Mouse (Mus musculus) inflammation-experienced regulatory T-cells (primary cell): Measurements from ENCODE around the gene Olfr486. TPM values are rescaled to one million over a fixed set of nuclear protein-coding genes. Genes with fewer than 3 reads are reported as not detected.

Experiments used
- polyA plus RNA-seq, 2 experiments: library from polyadenylated mRNA; unstranded; fragments of 100-300 nt; shearing (Covaris generic); gene quantifications; one replicate each; pipeline ENCODE4 v1.2.1; 2017

Olfr486 gene
- polyA plus RNA-seq, result not detected

DNA sequence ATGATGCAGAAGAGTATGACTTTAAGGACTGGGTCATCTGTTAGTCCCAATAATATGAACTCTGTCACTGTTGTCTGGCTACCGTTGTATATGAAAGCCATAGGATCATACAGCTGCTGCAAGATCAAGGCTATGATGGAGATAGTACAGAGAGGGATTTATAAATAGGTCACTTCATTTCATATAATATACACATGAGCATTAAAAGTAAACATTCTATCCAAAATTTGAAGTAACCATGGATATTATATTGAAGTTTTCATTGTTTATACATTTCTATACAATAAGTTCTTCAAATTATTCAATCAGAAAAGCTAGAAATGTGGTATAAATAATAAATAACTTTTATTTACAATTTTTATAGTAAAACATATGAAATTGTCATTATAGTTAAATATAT lies at the start of gene Olfr486:
Gene Olfr486 (minus strand): TSS at position 101 of the 400 bp plus-strand sequence.

DNA sequence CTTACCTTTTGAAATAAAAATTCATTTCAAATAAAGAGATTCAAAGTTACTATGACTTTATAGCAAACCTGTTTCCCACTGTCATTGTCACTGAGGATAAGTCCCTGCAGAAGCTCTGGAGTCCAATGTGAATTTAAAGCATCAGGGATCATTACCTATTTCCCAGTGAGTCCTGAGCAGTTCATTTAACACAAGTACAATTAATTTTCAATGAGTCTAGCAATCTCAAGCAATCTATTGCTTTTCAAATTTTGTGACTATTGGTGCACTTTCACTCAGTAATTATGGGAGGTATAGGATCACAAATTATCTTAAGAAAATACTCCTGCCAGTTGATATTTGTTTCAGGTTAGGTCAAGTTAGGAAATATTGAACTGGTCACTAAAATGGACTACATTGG lies 42.0 kb upstream of the Olfr486 start, which contains the start of gene Olfr487:
Gene Olfr487 (minus strand): TSS at position 101 of the 400 bp plus-strand sequence.

DNA sequence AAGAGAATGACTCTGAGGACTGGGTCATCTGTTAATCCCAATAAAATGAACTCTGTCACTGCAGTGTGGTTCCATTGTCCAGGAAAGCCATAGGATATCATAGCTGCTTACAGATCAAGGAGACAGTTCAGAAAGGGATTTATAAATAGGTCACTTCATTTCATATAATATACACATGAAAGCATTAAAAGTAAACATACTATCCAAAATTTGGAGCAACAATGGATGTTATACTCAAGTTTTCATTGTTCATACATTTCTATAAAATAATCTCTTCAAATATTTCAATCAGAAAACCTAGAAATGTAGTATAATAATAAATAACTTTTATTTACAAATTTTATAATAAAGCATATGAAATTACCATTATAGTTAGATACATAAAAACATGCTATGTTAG lies 12.8 kb downstream of the Olfr486 start, which contains the start of gene Olfr485:
Gene Olfr485 (minus strand): TSS at position 101 of the 400 bp plus-strand sequence.

DNA sequence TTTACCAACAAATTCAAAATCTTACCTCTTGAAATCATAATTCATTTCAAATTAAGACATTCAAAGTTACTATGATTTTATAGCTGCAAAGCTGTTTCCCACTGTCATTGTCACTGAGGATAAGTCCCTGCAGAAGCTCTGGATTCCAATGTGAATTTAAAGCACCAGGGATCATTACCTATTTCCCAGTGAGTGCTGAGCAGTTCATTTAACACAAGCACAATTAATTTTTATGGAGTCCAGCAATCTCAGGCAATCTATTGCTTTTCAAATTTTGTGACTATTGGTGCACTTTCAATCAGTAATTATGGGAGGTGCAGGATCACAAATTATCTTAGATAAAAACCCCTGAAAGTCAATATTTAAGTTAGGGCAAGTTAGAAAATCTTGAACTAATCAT lies 45.2 kb downstream of the Olfr486 start, which contains the start of gene Olfr484:
Gene Olfr484 (minus strand): TSS at position 101 of the 400 bp plus-strand sequence.

Other genes starting within 250 kb of the Olfr486 start
- gene Olfr473, start 242.3 kb downstream of the Olfr486 start, polyA plus RNA-seq, result not detected
- gene Olfr474, start 218.1 kb downstream of the Olfr486 start, polyA plus RNA-seq, result not detected
- not detected for gene Olfr476, start 207.9 kb downstream of the Olfr486 start, polyA plus RNA-seq
- gene Olfr477, start 186.0 kb downstream of the Olfr486 start, polyA plus RNA-seq, result under 1 TPM in 1 of 2 experiments, not detected in 1; 0.10 TPM
- not detected for gene Olfr478, start 138.8 kb downstream of the Olfr486 start, polyA plus RNA-seq
- not detected for gene Olfr479, start 122.0 kb downstream of the Olfr486 start, polyA plus RNA-seq
- gene Olfr480, start 105.4 kb downstream of the Olfr486 start, polyA plus RNA-seq, result not detected
- gene Olfr481, start 92.9 kb downstream of the Olfr486 start, polyA plus RNA-seq, result under 1 TPM; 0.13 to 0.95 TPM
- 1 to 10 TPM in 1 of 2 experiments, under 1 TPM in 1; 0.14 to 1.3 TPM for gene Olfr482, start 75.2 kb downstream of the Olfr486 start, polyA plus RNA-seq
- under 1 TPM in 1 of 2 experiments, not detected in 1; 0.30 TPM for gene Olfr483, start 71.9 kb downstream of the Olfr486 start, polyA plus RNA-seq
- not detected for gene Olfr484, start 45.3 kb downstream of the Olfr486 start, polyA plus RNA-seq
- under 1 TPM in 1 of 2 experiments, not detected in 1; 0.17 TPM for gene Olfr485, start 12.9 kb downstream of the Olfr486 start, polyA plus RNA-seq
- gene Olfr487, start 41.9 kb upstream of the Olfr486 start, polyA plus RNA-seq, result not detected
- under 1 TPM; 0.31 to 0.83 TPM for gene Olfr488, start 85.6 kb upstream of the Olfr486 start, polyA plus RNA-seq
- gene Olfr490, start 116.2 kb upstream of the Olfr486 start, polyA plus RNA-seq, result under 1 TPM in 1 of 2 experiments, not detected in 1; 0.17 TPM
- gene Olfr491, start 140.7 kb upstream of the Olfr486 start, polyA plus RNA-seq, result 1 to 10 TPM in 1 of 2 experiments, not detected in 1; 1.1 TPM
- gene Olfr492, start 150.9 kb upstream of the Olfr486 start, polyA plus RNA-seq, result not detected
- gene Olfr493, start 174.2 kb upstream of the Olfr486 start, polyA plus RNA-seq, result not detected
- not detected for gene Olfr494, start 192.6 kb upstream of the Olfr486 start, polyA plus RNA-seq
- gene Olfr495, start 220.4 kb upstream of the Olfr486 start, polyA plus RNA-seq, result not detected
- not detected for gene Olfr497, start 247.7 kb upstream of the Olfr486 start, polyA plus RNA-seq